Mouse (Mus musculus) MEL (cell line): ENCODE results near the gene Tbxas1. TPM values are rescaled to one million over a fixed set of nuclear protein-coding genes. Genes with fewer than 3 reads are reported as not detected.

Experiments used
- DNase-seq: peaks from one replicate; pipeline ENCODE4 v3.0.0; 2011; ENCODE audit warnings: low read depth, low spot score
- H3K27ac ChIP-seq: 2 replicates; pipeline ENCODE4 v1.5.1; 2012; ENCODE audit warnings: low read depth, mild to moderate bottlenecking, control low read depth, low read length, moderate library complexity; ENCODE audit not compliant: control insufficient read depth
- H3K27me3 ChIP-seq, 2 experiments: fragments of 150-350 bp in 1 of 2; sonication (generic) in 1 of 2; 2 replicates each; pipeline ENCODE4 v1.6.1; 2012; ENCODE audit warnings: low read length in 2 of 2, mild to moderate bottlenecking in 2 of 2, improper control_type of control experiment in 1 of 2, moderate library complexity in 1 of 2; ENCODE audit not compliant: insufficient read depth in 2 of 2, control insufficient read depth in 1 of 2
- H3K36me3 ChIP-seq, 2 experiments: 2 replicates each; pipeline ENCODE4 v1.6.1; 2012 to 2014; ENCODE audit warnings: low read length in 2 of 2, improper control_type of control experiment in 1 of 2, inconsistent platforms in 1 of 2, mild to moderate bottlenecking in 1 of 2; ENCODE audit not compliant: insufficient read depth in 2 of 2, control insufficient read depth in 1 of 2
- H3K4me1 ChIP-seq, 2 experiments: fragments of 150-350 bp in 1 of 2; sonication (generic) in 1 of 2; 2 replicates each; pipeline ENCODE4 v1.6.1; 2012; ENCODE audit warnings: low read length in 2 of 2, improper control_type of control experiment in 1 of 2, mild to moderate bottlenecking in 1 of 2; ENCODE audit not compliant: insufficient read depth in 2 of 2, control insufficient read depth in 1 of 2
- H3K4me3 ChIP-seq, 2 experiments: fragments of 150-350 bp in 1 of 2; sonication (generic) in 1 of 2; 2 replicates each; pipeline ENCODE4 v1.5.1; 2012; ENCODE audit warnings: low read depth in 2 of 2, low read length in 2 of 2, mild to moderate bottlenecking in 2 of 2, moderate library complexity in 2 of 2, control low read depth in 1 of 2, improper control_type of control experiment in 1 of 2; ENCODE audit not compliant: control insufficient read depth in 1 of 2, insufficient read depth in 1 of 2
- H3K79me2 ChIP-seq: 2 replicates; pipeline ENCODE4 v1.6.1; 2012; ENCODE audit warnings: mild to moderate bottlenecking, low read length, moderate library complexity; ENCODE audit not compliant: control insufficient read depth, poor library complexity, insufficient read depth
- H3K9ac ChIP-seq: 2 replicates; pipeline ENCODE4 v1.6.1; 2012; ENCODE audit warnings: low read depth, mild to moderate bottlenecking, control low read depth, low read length, moderate library complexity; ENCODE audit not compliant: control insufficient read depth, poor library complexity, severe bottlenecking
- H3K9me3 ChIP-seq: fragments of 150-350 bp; sonication (generic); replicated peaks from 2 replicates; pipeline ENCODE4 v1.6.1; 2012; ENCODE audit warnings: mild to moderate bottlenecking, low read length, improper control_type of control experiment, moderate library complexity; ENCODE audit not compliant: insufficient read depth
- BHLHE40 ChIP-seq: IDR thresholded peaks from 2 replicates; pipeline ENCODE4 v1.6.1; 2012; ENCODE audit warnings: low read depth, mild to moderate bottlenecking, inconsistent platforms, low read length, improper control_type of control experiment, borderline replicate concordance
- CTCF ChIP-seq, 3 experiments: IDR thresholded peaks in 2 of 3; conservative IDR thresholded peaks in 1 of 3; 2 replicates each; pipeline ENCODE4 v1.5.1; 2011 to 2012; ENCODE audit warnings: low read length in 3 of 3, low read depth in 2 of 3, mild to moderate bottlenecking in 2 of 3, improper control_type of control experiment in 1 of 3, inconsistent platforms in 1 of 3, mixed read lengths in 1 of 3, moderate library complexity in 1 of 3; ENCODE audit not compliant: control insufficient read depth in 1 of 3, insufficient read depth in 1 of 3, poor library complexity in 1 of 3, severe bottlenecking in 1 of 3
- E2F4 ChIP-seq: IDR thresholded peaks from 2 replicates; pipeline ENCODE4 v1.6.1; 2011; ENCODE audit warnings: low read depth, low read length, improper control_type of control experiment, borderline replicate concordance
- EP300 ChIP-seq, 2 experiments: IDR thresholded peaks; 2 replicates each; pipeline ENCODE4 v1.6.1; 2011; ENCODE audit warnings: improper control_type of control experiment in 2 of 2, low read length in 2 of 2, low read depth in 1 of 2, mild to moderate bottlenecking in 1 of 2
- ETS1 ChIP-seq: IDR thresholded peaks from 2 replicates; pipeline ENCODE4 v1.6.1; 2012; ENCODE audit warnings: low read depth, mild to moderate bottlenecking, inconsistent platforms, low read length, improper control_type of control experiment, moderate library complexity
- GATA1 ChIP-seq: IDR thresholded peaks from 2 replicates; pipeline ENCODE4 v1.6.1; 2011; ENCODE audit warnings: low read depth, low read length, improper control_type of control experiment
- HCFC1 ChIP-seq: IDR thresholded peaks from 2 replicates; pipeline ENCODE4 v1.6.1; 2012; ENCODE audit warnings: low read depth, mild to moderate bottlenecking, inconsistent platforms, low read length, improper control_type of control experiment, moderate library complexity
- MAFK ChIP-seq: IDR thresholded peaks from 2 replicates; pipeline ENCODE4 v1.6.1; 2011; ENCODE audit warnings: low read depth, mild to moderate bottlenecking, low read length, improper control_type of control experiment, borderline replicate concordance
- MAX ChIP-seq: IDR thresholded peaks from 2 replicates; pipeline ENCODE4 v1.6.1; 2011; ENCODE audit warnings: low read length, improper control_type of control experiment
- MAZ ChIP-seq: IDR thresholded peaks from 2 replicates; pipeline ENCODE4 v1.6.1; 2012; ENCODE audit warnings: low read depth, mild to moderate bottlenecking, inconsistent platforms, low read length, improper control_type of control experiment
- MYC ChIP-seq: IDR thresholded peaks from 2 replicates; pipeline ENCODE4 v1.6.1; 2011; ENCODE audit warnings: low read depth, mild to moderate bottlenecking, low read length, improper control_type of control experiment, moderate library complexity
- POLR2A ChIP-seq, 2 experiments: IDR thresholded peaks; 2 replicates each; pipeline ENCODE4 v1.6.1; 2011 to 2012; ENCODE audit warnings: low read length in 2 of 2, mild to moderate bottlenecking in 2 of 2, control low read depth in 1 of 2, improper control_type of control experiment in 1 of 2, low read depth in 1 of 2, moderate library complexity in 1 of 2; ENCODE audit not compliant: control insufficient read depth in 1 of 2, insufficient read depth in 1 of 2, poor library complexity in 1 of 2
- POLR2AphosphoS2 ChIP-seq: IDR thresholded peaks from 2 replicates; pipeline ENCODE4 v1.6.1; 2011; ENCODE audit warnings: low read length, improper control_type of control experiment
- SMC3 ChIP-seq: IDR thresholded peaks from 2 replicates; pipeline ENCODE4 v1.6.1; 2011; ENCODE audit warnings: low read depth, low read length, improper control_type of control experiment
- TAL1 ChIP-seq: IDR thresholded peaks from 2 replicates; pipeline ENCODE4 v1.6.1; 2012; ENCODE audit warnings: mild to moderate bottlenecking, inconsistent platforms, low read length, moderate library complexity, mixed read lengths
- TBP ChIP-seq: IDR thresholded peaks from 2 replicates; pipeline ENCODE4 v1.8.0; 2011; ENCODE audit warnings: low read depth, low read length, improper control_type of control experiment
- UBTF ChIP-seq: IDR thresholded peaks from 2 replicates; pipeline ENCODE4 v1.6.1; 2012; ENCODE audit warnings: low read depth, mild to moderate bottlenecking, inconsistent platforms, low read length, improper control_type of control experiment, moderate library complexity, borderline replicate concordance; ENCODE audit not compliant: insufficient read depth
- USF1 ChIP-seq: IDR thresholded peaks from 2 replicates; pipeline ENCODE4 v1.6.1; 2014; ENCODE audit warnings: low read depth, mild to moderate bottlenecking, inconsistent platforms, low read length, improper control_type of control experiment, moderate library complexity
- ZC3H11A ChIP-seq: IDR thresholded peaks from 2 replicates; pipeline ENCODE4 v1.6.1; 2012; ENCODE audit warnings: low read depth, mild to moderate bottlenecking, inconsistent platforms, low read length, improper control_type of control experiment
- ZKSCAN1 ChIP-seq: IDR thresholded peaks from 2 replicates; pipeline ENCODE4 v1.6.1; 2012; ENCODE audit warnings: low read depth, mild to moderate bottlenecking, inconsistent platforms, low read length, improper control_type of control experiment, moderate library complexity
- ZMIZ1 ChIP-seq: IDR thresholded peaks from 2 replicates; pipeline ENCODE4 v1.6.1; 2012; ENCODE audit warnings: low read depth, mild to moderate bottlenecking, inconsistent platforms, low read length, improper control_type of control experiment, moderate library complexity
- ZNF384 ChIP-seq: IDR thresholded peaks from 2 replicates; pipeline ENCODE4 v1.6.1; 2012; ENCODE audit warnings: low read depth, mild to moderate bottlenecking, inconsistent platforms, low read length, improper control_type of control experiment
- polyA plus RNA-seq, 2 experiments: library from polyadenylated mRNA; stranded (reverse) in 1 of 2; unstranded in 1 of 2; fragments of >175 nt in 1 of 2; fragments of >200 nt in 1 of 2; gene quantifications; 2 replicates each; pipeline versions ENCODE4 v1.2.1 to v1.2.4; 2012; ENCODE audit warnings: low replicate concordance in 2 of 2, low read depth in 1 of 2; ENCODE audit not compliant: insufficient read length in 2 of 2, insufficient read depth in 1 of 2, missing spikeins in 1 of 2
- total RNA-seq: library from RNA; depleted of rRNA; stranded (reverse); fragments of 300-350 nt; gene quantifications from 2 replicates; pipeline ENCODE4 v1.2.3, GENCODE M21; 2012

Gene Tbxas1
- total and polyA plus RNA-seq, 3 experiments = 0.54 to 2.7 TPM; not detected in 1

DNA sequence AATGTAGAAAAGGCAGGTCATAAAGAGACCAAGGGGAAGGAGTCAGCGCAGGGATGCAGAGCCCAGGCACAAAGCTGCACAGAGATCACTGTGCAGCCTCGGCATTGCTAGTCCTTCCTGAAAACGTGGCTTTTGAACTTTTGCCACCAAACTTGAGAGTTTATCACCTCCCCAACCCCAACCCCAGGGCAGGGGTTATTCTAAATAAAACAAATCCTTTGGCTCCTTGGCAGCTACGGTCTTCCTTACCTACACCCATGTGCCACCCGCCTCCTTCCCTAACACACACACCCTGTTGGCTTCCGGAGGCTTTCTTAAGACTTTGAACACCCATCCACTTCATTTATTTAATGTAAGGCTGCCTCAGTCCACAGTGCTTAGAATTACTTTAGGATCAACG, 127.9 kb downstream of the Tbxas1 start:
- Histone ChIP-seq H3K27ac (no peak overlapping the region), H3K9me3 (no peaks in the 10 kb centered on the region), H3K79me2 (no peaks in the 10 kb centered on the region), H3K4me1 (no peaks in the 10 kb centered on the region; a peak in 1 of 4 replicates), H3K9ac (no peak overlapping the region), H3K36me3 (0 out of 4 replicates have a peak, but pooled peaks cover 0 to 4% of the 10 kb centered on the region in 2 experiments), H3K27me3 (no peaks in the 10 kb centered on the region), H3K4me3 (no peak overlapping the region)
- TF ChIP-seq ZNF384 (no peak), BHLHE40 (no peak), MAZ (no peak)
- no peak for DNase-seq

DNA sequence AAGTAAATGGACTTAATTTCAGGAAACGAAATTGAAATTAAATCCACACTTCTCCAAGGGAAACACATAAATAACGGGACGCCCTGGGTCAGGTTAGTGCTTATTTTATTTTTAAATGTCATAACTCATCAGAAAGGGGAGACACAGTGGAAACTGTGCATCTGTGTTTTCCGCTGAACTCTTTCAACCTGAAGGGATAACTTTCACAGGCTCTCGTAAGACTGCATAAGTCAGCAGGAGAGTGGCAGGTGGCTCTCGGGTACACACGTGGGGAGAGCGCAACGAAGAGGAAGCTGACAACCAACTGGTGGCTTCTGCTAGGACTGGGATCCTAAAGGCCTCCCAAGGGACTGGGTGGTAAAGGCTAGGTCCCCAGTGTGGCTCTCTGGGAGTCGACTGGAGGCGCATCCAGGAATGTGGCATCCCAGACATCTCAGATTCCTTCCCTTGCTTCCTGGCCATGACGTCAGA, 128.8 kb downstream of the Tbxas1 start:
- H3K9me3 ChIP-seq = no peaks in the 10 kb centered on the region
- no peaks in the 10 kb centered on the region for H3K27me3 ChIP-seq
- H3K4me1 ChIP-seq = no peaks in the 10 kb centered on the region; a peak in 1 of 4 replicates
- H3K9ac ChIP-seq = no peak overlapping the region
- no peaks in the 10 kb centered on the region for H3K79me2 ChIP-seq
- H3K27ac ChIP-seq = no peak overlapping the region
- DNase-seq = no peak
- 0 out of 4 replicates have a peak, but pooled peaks cover 0 to 4% of the 10 kb centered on the region in 2 experiments for H3K36me3 ChIP-seq
- TF ChIP-seq CTCF (IDR thresholded peaks at IDR 0.05 in 2 of 3, conservative IDR thresholded peaks at IDR 0.05 in 1 of 3; ENCODE audit: control insufficient read depth in 1 of 3, insufficient read depth in 1 of 3, low read depth in 2 of 3, low read length in 3 of 3, poor library complexity in 1 of 3, severe bottlenecking in 1 of 3) (no peak), HCFC1 (no peak), MAZ (no peak), UBTF (no peak), ZMIZ1 (no peak), MAFK (no peak), ZC3H11A (no peak), SMC3 (no peak)
- no peak overlapping the region for H3K4me3 ChIP-seq

DNA sequence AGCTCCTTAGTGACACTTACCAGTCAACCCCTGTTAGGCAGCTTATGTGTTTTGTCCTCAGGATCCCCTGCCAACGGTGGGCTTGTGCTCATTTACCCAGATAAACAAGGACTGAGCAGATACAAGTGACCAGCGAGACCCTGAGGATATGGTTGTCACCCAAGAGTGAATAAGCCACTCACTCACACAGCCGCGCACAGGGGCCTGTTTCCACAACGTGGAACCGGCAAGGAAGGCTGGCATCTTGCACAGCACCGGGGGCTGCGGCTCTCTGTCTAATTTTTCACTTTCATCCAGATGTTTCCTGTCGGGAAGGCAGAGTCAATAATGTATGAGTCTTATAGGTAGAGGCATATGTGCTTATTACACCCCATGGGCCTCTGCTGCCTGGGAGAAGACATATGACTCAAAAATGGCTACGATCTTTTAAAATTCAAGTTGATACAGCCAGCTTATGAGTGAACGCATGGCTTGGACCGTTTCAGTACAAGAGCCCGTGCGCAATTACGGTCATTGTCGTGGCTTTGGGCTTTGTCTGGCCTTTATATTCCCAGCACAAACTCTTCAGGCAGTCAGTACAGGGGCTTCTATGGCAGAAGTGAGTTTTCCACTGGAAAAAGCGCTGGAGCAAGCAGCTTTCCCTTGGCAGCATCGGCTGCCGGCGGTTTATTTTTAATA, 130.2 kb downstream of the Tbxas1 start:
- no peak overlapping the region for H3K27ac ChIP-seq
- DNase-seq = no peak
- no peak overlapping the region for H3K9ac ChIP-seq
- no peaks in the 10 kb centered on the region; a peak in 1 of 4 replicates for H3K4me1 ChIP-seq
- H3K9me3 ChIP-seq = no peaks in the 10 kb centered on the region
- H3K27me3 ChIP-seq = no peaks in the 10 kb centered on the region
- no peak overlapping the region for H3K4me3 ChIP-seq
- no peaks in the 10 kb centered on the region for H3K79me2 ChIP-seq
- 0 out of 4 replicates have a peak, but pooled peaks cover 0 to 4% of the 10 kb centered on the region in 2 experiments for H3K36me3 ChIP-seq
- TF ChIP-seq ETS1 = no peak
- TF ChIP-seq MAFK = no peak
- no peak for TF ChIP-seq ZC3H11A
- TF ChIP-seq UBTF = no peak
- no peak for TF ChIP-seq ZKSCAN1
- no peak for TF ChIP-seq POLR2AphosphoS2
- no peak for TF ChIP-seq MYC
- TF ChIP-seq ZNF384 = no peak
- TF ChIP-seq TAL1 = no peak
- no peak for TF ChIP-seq GATA1
- no peak for TF ChIP-seq USF1
- no peak for TF ChIP-seq E2F4
- no peak for TF ChIP-seq EP300 (IDR thresholded peaks at IDR 0.05; ENCODE audit: low read depth in 1 of 2, low read length in 2 of 2)
- TF ChIP-seq TBP = no peak
- no peak for TF ChIP-seq MAX
- no peak for TF ChIP-seq POLR2A (IDR thresholded peaks at IDR 0.05; ENCODE audit: control insufficient read depth in 1 of 2, insufficient read depth in 1 of 2, low read depth in 1 of 2, low read length in 2 of 2, poor library complexity in 1 of 2)
